Mouse (Mus musculus): Measurements from ENCODE around the gene Gtpbp1.

Gtpbp1 gene

GRCm38 (mm10) chr15:79727840-79728239 is 37.2 kb downstream of the Gtpbp1 start:
- peak in 1 of 2 experiments; percentile 40 for DNase-seq

GRCm38 (mm10) chr15:79728311-79728710 is 37.7 kb downstream of the Gtpbp1 start:
- peak; percentile 78 to 83 for DNase-seq

GRCm38 (mm10) chr15:79728731-79729388 is 38.2 kb downstream of the Gtpbp1 start:
- DNase-seq: no peak

GRCm38 (mm10) chr15:79731554-79731953 is 40.9 kb downstream of the Gtpbp1 start:
- no peak for DNase-seq

DNA sequence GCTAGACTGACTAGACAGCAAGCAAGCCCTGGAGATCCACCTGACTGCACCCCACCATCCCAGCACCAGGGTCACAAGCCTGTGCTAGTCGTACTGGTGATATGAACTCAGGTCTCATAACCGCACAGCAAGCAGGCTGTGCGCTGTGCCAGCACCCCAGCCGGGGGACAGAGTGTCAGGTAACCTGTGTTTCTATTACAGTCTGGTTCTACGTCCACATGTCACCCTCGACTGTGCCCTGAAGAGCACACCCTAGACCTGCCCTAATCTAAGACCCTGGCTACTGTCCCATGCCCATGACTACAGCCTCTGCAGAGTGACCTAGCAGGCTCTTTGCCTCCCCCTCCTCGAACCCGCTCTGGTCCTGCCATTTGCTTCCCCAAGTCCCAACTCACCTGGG is 42.5 kb downstream of the Gtpbp1 start:
- no peak for DNase-seq

GRCm38 (mm10) chr15:79733640-79734039 is 43.0 kb downstream of the Gtpbp1 start:
- no peak for DNase-seq

GRCm38 (mm10) chr15:79734311-79734710 is 43.7 kb downstream of the Gtpbp1 start:
- no peak for DNase-seq

DNA sequence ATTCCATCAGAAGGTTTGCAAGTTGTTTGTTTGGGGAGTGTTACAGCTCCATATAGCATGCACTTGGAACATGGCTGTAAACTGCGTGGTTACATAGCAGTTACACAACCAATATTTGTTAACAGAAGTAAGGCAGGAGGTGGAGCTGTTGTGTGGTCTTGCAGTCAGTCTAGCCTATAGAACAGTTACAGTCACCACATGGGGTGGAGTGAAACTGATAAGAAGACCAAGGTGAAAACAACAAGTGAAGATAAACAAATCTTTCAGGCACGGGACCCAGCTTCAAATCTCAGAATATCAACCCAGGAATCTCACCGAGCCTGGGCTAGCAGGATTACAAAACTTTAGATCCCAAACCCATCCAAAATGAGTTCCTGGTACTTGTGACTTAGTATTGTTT is 50.1 kb downstream of the Gtpbp1 start:
- no peak for DNase-seq

- DNase-seq: peak; percentile 70 to 71
These were observed 50.7 kb downstream of the Gtpbp1 start for GRCm38 (mm10) chr15:79741173-79741858.

DNA sequence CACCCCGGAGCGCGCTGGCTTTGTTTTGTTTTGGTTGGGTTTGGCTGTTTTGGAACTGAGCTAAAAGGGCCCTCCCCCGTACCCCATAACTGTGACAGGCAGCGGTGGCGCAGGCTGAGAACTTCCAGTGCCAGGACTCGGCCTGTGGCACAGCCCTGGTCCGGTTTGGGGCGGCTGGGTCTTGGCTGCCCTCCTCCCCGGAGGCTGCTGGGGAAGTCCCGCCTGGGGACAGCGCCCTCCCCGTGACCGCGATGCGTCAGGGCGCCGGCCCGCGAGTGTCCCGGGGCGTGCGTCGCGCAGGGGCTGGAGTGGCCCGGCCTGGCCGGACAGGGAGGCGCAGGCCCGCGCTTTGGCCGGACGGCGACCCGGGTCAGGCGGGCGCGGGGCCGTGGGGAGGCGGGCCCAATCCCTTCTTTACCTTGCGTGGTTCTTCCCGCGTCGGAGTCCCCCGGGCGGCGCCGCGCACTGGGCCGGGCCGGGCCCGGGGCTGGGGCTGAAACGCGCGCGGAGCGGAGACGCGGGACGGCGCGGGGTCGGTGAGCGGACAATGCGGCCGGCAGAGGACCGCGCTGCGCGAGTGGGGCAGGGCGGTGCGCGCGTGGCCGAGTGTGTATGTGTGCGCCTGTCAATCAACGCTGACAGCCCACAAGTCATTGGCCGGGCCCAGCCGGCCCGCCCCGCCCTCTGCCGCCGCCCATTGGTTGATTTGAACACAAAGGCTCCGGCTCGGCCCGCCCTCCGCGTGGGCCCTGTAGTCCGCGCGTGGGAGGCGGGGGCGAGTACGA is 51.5 kb downstream of the Gtpbp1 start, which contains the start of gene Sun2:
Gene Sun2 (minus strand): TSS at position 616 of the 785 bp plus-strand sequence.
- peak; percentile 96 to 98 for DNase-seq

DNA sequence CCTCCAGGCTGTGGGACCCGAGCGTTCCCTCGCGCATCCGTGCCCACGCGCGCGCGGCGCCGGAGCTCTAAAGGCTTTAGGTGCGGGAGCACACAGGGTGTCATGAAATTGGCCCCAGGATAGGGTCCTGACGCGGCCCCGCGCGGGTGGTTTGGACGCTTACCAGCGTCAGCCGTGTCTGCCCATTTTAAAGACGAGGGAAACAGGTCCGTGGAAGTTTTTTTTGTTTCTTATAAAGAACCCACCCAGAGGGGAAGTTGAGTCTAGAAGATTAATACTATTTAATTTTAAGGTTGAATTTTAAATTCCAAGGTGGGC is 52.0 kb downstream of the Gtpbp1 start:
- no peak for DNase-seq

- no peak for DNase-seq
These were observed 53.4 kb downstream of the Gtpbp1 start for GRCm38 (mm10) chr15:79744001-79744400.

GRCm38 (mm10) chr15:79744742-79745141 is 54.1 kb downstream of the Gtpbp1 start:
- DNase-seq: no peak

- no peak for DNase-seq
These were observed 54.7 kb downstream of the Gtpbp1 start for GRCm38 (mm10) chr15:79745312-79745711.

GRCm38 (mm10) chr15:79745883-79746282 is 55.2 kb downstream of the Gtpbp1 start:
- DNase-seq: no peak

DNA sequence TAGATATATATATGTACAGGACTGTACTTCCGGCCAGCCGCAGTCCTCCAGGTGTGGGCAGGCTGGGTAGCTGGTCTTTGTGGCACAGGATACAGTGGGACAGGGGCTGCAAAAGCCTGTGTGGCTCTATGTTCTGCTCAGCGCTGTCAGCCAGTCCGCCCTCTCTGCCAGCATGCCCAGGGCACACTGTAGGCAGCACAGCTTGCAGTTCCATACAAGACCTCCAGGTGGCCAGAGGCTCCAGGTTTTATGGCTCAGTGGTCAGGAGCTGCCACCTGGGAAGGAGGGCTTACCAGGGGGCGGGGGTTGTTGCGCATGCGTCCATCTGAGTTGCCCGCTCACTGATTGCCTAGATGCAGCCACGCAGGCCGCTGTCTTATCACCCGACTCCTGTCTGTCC is 57.4 kb downstream of the Gtpbp1 start:
- DNase-seq: peak; percentile 58 to 74

GRCm38 (mm10) chr15:79749162-79749561 is 58.5 kb downstream of the Gtpbp1 start:
- no peak for DNase-seq

GRCm38 (mm10) chr15:79750266-79750665 is 59.6 kb downstream of the Gtpbp1 start:
- no peak for DNase-seq

GRCm38 (mm10) chr15:79751772-79752171 is 61.1 kb downstream of the Gtpbp1 start:
- no peak for DNase-seq

GRCm38 (mm10) chr15:79752742-79753419 is 62.2 kb downstream of the Gtpbp1 start:
- DNase-seq: peak; percentile 87 to 88

DNA sequence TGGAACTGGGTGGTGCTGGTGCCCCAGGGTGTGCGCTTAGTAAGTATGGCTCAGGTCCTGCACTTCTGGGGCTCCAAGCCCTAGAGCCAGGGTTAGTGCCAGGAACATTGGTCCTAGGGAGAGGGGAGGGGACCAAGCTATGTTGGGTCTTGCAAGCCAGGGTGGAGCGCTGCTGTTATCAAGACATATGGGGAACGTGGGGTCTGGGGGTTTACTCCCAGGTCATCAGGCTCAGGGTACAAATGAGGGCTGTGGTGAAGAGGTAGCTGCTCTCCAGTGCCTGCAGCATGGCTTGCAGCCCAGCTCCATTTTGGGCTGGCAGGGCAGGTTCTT is 62.7 kb downstream of the Gtpbp1 start:
- no peak for DNase-seq

DNA sequence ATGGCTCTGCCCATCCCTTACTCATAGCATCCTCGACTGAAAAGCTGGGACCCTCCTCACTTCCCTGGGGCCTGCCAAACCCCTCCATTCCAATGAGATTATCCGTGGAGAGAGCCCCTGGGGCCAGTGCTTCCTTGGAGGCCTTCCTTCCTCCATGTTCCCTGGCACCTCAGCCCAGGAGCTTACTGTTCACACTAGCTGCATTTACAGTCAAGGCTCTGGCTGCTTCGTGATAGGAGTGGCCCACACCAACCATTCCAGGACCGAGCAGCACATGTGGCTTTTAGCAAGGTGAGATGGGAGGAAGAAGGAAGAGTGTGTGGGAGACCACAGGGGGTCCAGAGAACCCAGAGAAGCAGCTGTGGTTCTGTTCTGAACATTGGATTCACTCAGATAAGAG is 63.2 kb downstream of the Gtpbp1 start:
- no peak for DNase-seq

DNA sequence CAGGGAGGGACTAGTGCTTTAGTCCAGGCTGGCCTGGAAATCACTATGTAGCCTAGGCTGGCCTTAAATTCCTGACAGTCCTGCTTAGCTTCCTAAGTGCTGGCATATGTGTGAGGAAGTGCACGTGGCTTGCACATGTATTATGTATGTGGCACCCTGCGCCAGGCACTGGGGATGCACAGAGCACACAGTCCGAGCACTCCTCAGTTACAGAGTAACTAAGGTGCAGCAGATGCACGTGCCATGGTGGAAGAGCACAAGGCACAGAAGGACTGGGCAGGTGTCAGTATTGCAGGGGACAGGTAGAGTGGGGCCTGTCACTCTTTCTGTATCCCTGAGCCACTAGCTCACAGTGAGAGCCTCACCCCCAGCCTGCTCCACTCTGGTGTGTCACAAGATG is 64.5 kb downstream of the Gtpbp1 start:
- no peak for DNase-seq

Data from cerebellum, postnatal 14 days (tissue).